Comparison of ENCODE assay signal across 25 mouse cellular contexts in genomic region chr5:118525634-118526033, GRCm38 (mm10). TPM values are rescaled to one million over a fixed set of nuclear protein-coding genes. Genes with fewer than 3 reads are reported as not detected.
DNase-seq lines count a peak whose midpoint lies in the region; ATAC-seq and TF ChIP-seq lines count a peak whose summit lies in the region.
"Had no signal": no experiment of that assay in that cellular context is flagged by ENCODE, and none has a peak within 500 bp of the region (broad histone marks: within the 10 kb centered on the region; RNA-seq: fewer than 3 reads in every experiment).

No protein-coding gene starts in this region.

- no peaks in the 10 kb centered on the region for H3K36me3 ChIP-seq in kidney, adult 2 months (ENCODE audit: control insufficient read depth, insufficient read depth, low read length)
- no peaks in the 10 kb centered on the region for H3K36me3 ChIP-seq in kidney, embryonic 14.5 days (ENCODE audit: control insufficient read depth, insufficient read depth, low read length)
- no peaks in the 10 kb centered on the region for H3K36me3 ChIP-seq in limb, embryonic 10.5 days
- H3K36me3 ChIP-seq in hindbrain, embryonic 11.5 days (ENCODE audit: control insufficient read depth, insufficient read depth, low read length), result no peaks in the 10 kb centered on the region
- H3K36me3 ChIP-seq: forebrain, embryonic 10.5 days; heart, embryonic 10.5 days; heart, embryonic 13.5 days; hindbrain, embryonic 12.5 days; hindbrain, embryonic 15.5 days had no signal

- H3K9me3 ChIP-seq in kidney, embryonic 14.5 days (ENCODE audit: control insufficient read depth, low read length), result no peaks in the 10 kb centered on the region
- no peaks in the 10 kb centered on the region for H3K9me3 ChIP-seq in limb, embryonic 10.5 days (replicated peaks)
- no peaks in the 10 kb centered on the region for H3K9me3 ChIP-seq in hindbrain, embryonic 11.5 days (ENCODE audit: control insufficient read depth, low read length)
- H3K9me3 ChIP-seq: forebrain, embryonic 10.5 days; forebrain, embryonic 13.5 days; heart, embryonic 10.5 days; heart, embryonic 13.5 days; hindbrain, embryonic 12.5 days; hindbrain, embryonic 15.5 days had no signal

- DNase-seq in kidney, adult 2 months, result peak; percentile 31
- peak; percentile 18 to 60 for DNase-seq in kidney, postnatal 25 days
- DNase-seq in kidney, postnatal 4 days, result no peak
- DNase-seq in limb, embryonic 10.5 days (ENCODE audit: low spot score), result no peak
- no peak for DNase-seq in hindbrain, embryonic 11.5 days (ENCODE audit: low spot score)
- DNase-seq: adrenal gland, postnatal 10 days; adrenal gland, postnatal 36 days; B cell, adult 2 months; cerebellum, adult 18-20 months; cerebellum, adult 9-10 months; cerebellum, postnatal 14 days; gastrocnemius, postnatal 10 days; gastrocnemius, postnatal 36 days; heart, adult 2 months; heart, postnatal 14 days; heart, postnatal 4 days had no signal

- no peak overlapping the region for H3K9ac ChIP-seq in kidney, embryonic 14.5 days (ENCODE audit: low read depth, low read length)
- H3K9ac ChIP-seq in hindbrain, embryonic 11.5 days (ENCODE audit: low read depth, low read length), result no peak overlapping the region
- H3K9ac ChIP-seq: forebrain, embryonic 13.5 days; heart, embryonic 13.5 days; hindbrain, embryonic 12.5 days; hindbrain, embryonic 15.5 days had no signal

- H3K4me3 ChIP-seq in kidney, adult 2 months (ENCODE audit: insufficient read depth, low read depth, low read length), result no peak overlapping the region
- H3K4me3 ChIP-seq in kidney, embryonic 14.5 days (ENCODE audit: low read length), result no peak overlapping the region
- no peak overlapping the region for H3K4me3 ChIP-seq in limb, embryonic 10.5 days
- H3K4me3 ChIP-seq in hindbrain, embryonic 11.5 days (ENCODE audit: low read depth, low read length), result no peak overlapping the region
- H3K4me3 ChIP-seq: forebrain, embryonic 10.5 days; forebrain, embryonic 13.5 days; heart, adult 2 months; heart, embryonic 10.5 days; heart, embryonic 13.5 days; hindbrain, embryonic 12.5 days; hindbrain, embryonic 15.5 days had no signal

- H3K4me1 ChIP-seq in kidney, adult 2 months (ENCODE audit: control insufficient read depth, insufficient read depth, low read length), result no peaks in the 10 kb centered on the region
- no peaks in the 10 kb centered on the region for H3K4me1 ChIP-seq in kidney, embryonic 14.5 days (ENCODE audit: control insufficient read depth, insufficient read depth, low read length)
- H3K4me1 ChIP-seq in limb, embryonic 10.5 days, result peaks cover 45% of the 10 kb centered on the region
- no peaks in the 10 kb centered on the region for H3K4me1 ChIP-seq in hindbrain, embryonic 11.5 days (replicated peaks; ENCODE audit: control insufficient read depth, insufficient read depth, low read length)
- H3K4me1 ChIP-seq: hindbrain, embryonic 15.5 days had no signal

- H3K27me3 ChIP-seq in kidney, adult 2 months (replicated peaks; ENCODE audit: control insufficient read depth, insufficient read depth, low read length), result no peaks in the 10 kb centered on the region
- H3K27me3 ChIP-seq in kidney, embryonic 14.5 days (ENCODE audit: control insufficient read depth, insufficient read depth, low read length), result no peaks in the 10 kb centered on the region
- 0 out of 2 replicates have a peak, but pooled peaks cover 5% of the 10 kb centered on the region for H3K27me3 ChIP-seq in limb, embryonic 10.5 days (ENCODE audit: low read depth, poor library complexity, severe bottlenecking)
- no peaks in the 10 kb centered on the region for H3K27me3 ChIP-seq in hindbrain, embryonic 11.5 days (ENCODE audit: control insufficient read depth, insufficient read depth, low read length)
- H3K27me3 ChIP-seq: forebrain, embryonic 13.5 days; hindbrain, embryonic 12.5 days; hindbrain, embryonic 15.5 days had no signal

- no peak overlapping the region for H3K4me2 ChIP-seq in kidney, embryonic 14.5 days (replicated peaks; ENCODE audit: low read depth, low read length)
- no peak overlapping the region for H3K4me2 ChIP-seq in hindbrain, embryonic 11.5 days (replicated peaks; ENCODE audit: low read depth, low read length)
- H3K4me2 ChIP-seq: forebrain, embryonic 13.5 days; heart, embryonic 13.5 days; hindbrain, embryonic 12.5 days; hindbrain, embryonic 15.5 days had no signal

- 57% methylated on average over 6 of the region's 6 CpGs for WGBS in kidney, adult 2 months
- 79% methylated on average over 6 of the region's 6 CpGs for WGBS in kidney, embryonic 14.5 days
- WGBS in limb, embryonic 10.5 days, result 82% methylated on average over 6 of the region's 6 CpGs
- 86% methylated on average over 6 of the region's 6 CpGs for WGBS in hindbrain, embryonic 11.5 days

- TF ChIP-seq POLR2A in kidney, adult 2 months (IDR thresholded peaks at IDR 0.05; ENCODE audit: low read depth, low read length), result no peak

- no peak for TF ChIP-seq CTCF in kidney, adult 2 months (conservative IDR thresholded peaks at IDR 0.05; ENCODE audit: insufficient read depth, insufficient read length, low read depth, low read length)

- H3K27ac ChIP-seq in kidney, adult 2 months (ENCODE audit: insufficient read depth, low read depth, low read length), result no peak overlapping the region
- H3K27ac ChIP-seq in kidney, embryonic 14.5 days (ENCODE audit: low read depth, low read length), result no peak overlapping the region
- peak overlapping the region; percentile 58 for H3K27ac ChIP-seq in limb, embryonic 10.5 days
- H3K27ac ChIP-seq in hindbrain, embryonic 11.5 days (ENCODE audit: low read depth, low read length), result no peak overlapping the region
- H3K27ac ChIP-seq: forebrain, embryonic 10.5 days; forebrain, embryonic 13.5 days; heart, adult 2 months; heart, embryonic 10.5 days; heart, embryonic 13.5 days; hindbrain, embryonic 12.5 days; hindbrain, embryonic 15.5 days had no signal

- no peak for ATAC-seq in kidney, embryonic 14.5 days (ENCODE audit: low FRiP score, low TSS enrichment)
- ATAC-seq in hindbrain, embryonic 11.5 days (ENCODE audit: low FRiP score), result no peak
- ATAC-seq: activated CD4-positive, CD25-positive, alpha-beta regulatory T cell, adult 4 months; forebrain, embryonic 13.5 days; forebrain, embryonic 16.5 days had no signal

RNA-seq across cellular contexts. Expression of gene Med13l, which starts 34.8 kb away (rescaled TPM):
- polyA plus RNA-seq in kidney, adult 2 months (2012; rRNA removed), result 10.7 and 11.3 TPM in 2 replicates
- polyA plus RNA-seq in kidney, embryonic 14.5 days (2014; fragmentation: Nextera tagmentation; extraction: Ambion mirVana), result 9.7 and 12.1 TPM in 2 replicates
- polyA plus RNA-seq in limb, embryonic 10.5 days (2016; fragmentation: Nextera tagmentation; extraction: Ambion mirVana), result 11.1 and 13.9 TPM in 2 replicates
- 12.5 and 16.1 TPM in 2 replicates for polyA plus RNA-seq in hindbrain, embryonic 11.5 days (2014; fragmentation: Nextera tagmentation; extraction: Ambion mirVana)

Comparison
In these comparisons a context has a peak if more than half of its experiments do, and no peak if none do; other contexts are left out.
1. DNase-seq: peak in kidney, adult 2 months (single experiment) and kidney, postnatal 25 days (2 of 2); none in kidney, postnatal 4 days (0 of 2), limb, embryonic 10.5 days (single experiment) and hindbrain, embryonic 11.5 days (single experiment).